Mouse (Mus musculus) adipose tissue, adult 10 weeks (tissue): ENCODE measurements around the gene Nptxr. TPM values are rescaled to one million over a fixed set of nuclear protein-coding genes. Genes with fewer than 3 reads are reported as not detected.

Source experiments
- polyA plus RNA-seq: library from polyadenylated mRNA; stranded (reverse); fragments of 350-450 nt; fragmentation: Illumina TruSeq; extraction: RNeasy Lipid Tissue Mini Kit (QIAGEN cat#74804); gene quantifications from one replicate; pipeline ENCODE4 v1.2.3, GENCODE M21; 2014; ENCODE audit warnings: low read depth, low replicate concordance

Gene Nptxr
- 6.2 TPM for polyA plus RNA-seq

GRCm38 (mm10) chr15:79804352-79805071, at the start of gene Nptxr:
Gene Nptxr, minus strand, starts transcription at chr15:79804766.

GRCm38 (mm10) chr15:79834130-79834880, 29.7 kb upstream of the Nptxr start, which contains the start of the genes Npcd and Cbx6:
Gene Npcd, minus strand, starts transcription at chr15:79834237.
Gene Cbx6, minus strand, starts transcription at chr15:79834688.

DNA sequence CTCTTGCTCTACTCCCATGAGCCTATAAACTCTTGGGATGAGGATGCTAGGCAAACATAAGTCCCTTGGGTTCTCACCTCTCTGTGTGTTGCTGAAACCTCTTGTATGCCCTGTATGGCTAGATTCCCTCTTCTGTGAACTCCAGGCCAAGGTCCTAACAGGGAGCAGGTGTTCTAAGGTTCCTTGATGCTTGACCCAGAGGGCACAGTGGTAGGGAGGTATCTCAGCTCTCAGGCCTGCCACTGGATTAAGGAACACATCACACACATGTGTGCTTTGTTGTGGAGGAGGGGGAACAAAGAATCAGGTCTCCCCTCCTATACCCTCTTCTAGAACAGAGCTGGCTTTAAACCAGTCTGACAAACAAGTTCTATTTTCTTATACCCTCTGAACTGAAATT, 26.8 kb downstream of the Nptxr start, which contains the start of gene Dnal4:
Gene Dnal4 (minus strand): TSS at position 101 of the 400 bp plus-strand sequence.

GRCm38 (mm10) chr15:79741921-79742705, 62.5 kb downstream of the Nptxr start, which contains the start of gene Sun2:
Gene Sun2, minus strand, starts transcription at chr15:79742536.

Other genes with a start within 250 kb of the Nptxr start
- 1.0 TPM for gene Dmc1, start 199.7 kb downstream of the Nptxr start, polyA plus RNA-seq
- 5.0 TPM for gene Fam227a, start 145.8 kb downstream of the Nptxr start, polyA plus RNA-seq
- 23.7 TPM for gene Cby1, start 145.6 kb downstream of the Nptxr start, polyA plus RNA-seq
- gene Tomm22, start 133.9 kb downstream of the Nptxr start, polyA plus RNA-seq, result 102 TPM
- 28.7 TPM for gene Josd1, start 116.8 kb downstream of the Nptxr start, polyA plus RNA-seq
- 29.5 TPM for gene Gtpbp1, start 113.9 kb downstream of the Nptxr start, polyA plus RNA-seq
- gene Sun2, start 62.2 kb downstream of the Nptxr start, polyA plus RNA-seq, result 89.3 TPM
- gene Dnal4, start 26.9 kb downstream of the Nptxr start, polyA plus RNA-seq, result 28.9 TPM
- 1.1 TPM for gene Npcd, start 29.5 kb upstream of the Nptxr start, polyA plus RNA-seq
- gene Cbx6, start 29.9 kb upstream of the Nptxr start, polyA plus RNA-seq, result 64.2 TPM
- 76.7 TPM for gene Apobec3, start 86.9 kb upstream of the Nptxr start, polyA plus RNA-seq
- gene Cbx7, start 166.4 kb upstream of the Nptxr start, polyA plus RNA-seq, result 33.4 TPM
- gene Pdgfb, start 210.2 kb upstream of the Nptxr start, polyA plus RNA-seq, result 18.1 TPM